In genomic region chr13:44758750-44759149, GRCm38 (mm10) we compare ENCODE assay signal across 10 mouse cellular contexts. TPM values are rescaled to one million over a fixed set of nuclear protein-coding genes. Genes with fewer than 3 reads are reported as not detected.
A peak's percentile ranks its signal among the peaks of the same experiment; 100 is the strongest.
DNase-seq lines count a peak whose midpoint lies in the region; TF ChIP-seq lines count a peak whose summit lies in the region.
"Had no signal": no experiment of that assay in that cellular context is flagged by ENCODE, and none has a peak within 500 bp of the region (broad histone marks: within the 10 kb centered on the region; RNA-seq: fewer than 3 reads in every experiment).

No protein-coding gene starts in this region.

- H3K27me3 ChIP-seq in MEL (ENCODE audit: control insufficient read depth in 1 of 2, insufficient read depth in 2 of 2, low read length in 2 of 2), result no peaks in the 10 kb centered on the region
- H3K27me3 ChIP-seq in splenic B cell, adult 2 months (ENCODE audit: control insufficient read depth, insufficient read depth, low read length, poor library complexity, severe bottlenecking), result no peaks in the 10 kb centered on the region
- H3K27me3 ChIP-seq: hindbrain, embryonic 15.5 days; liver, embryonic 15.5 days had no signal

- TF ChIP-seq CTCF in MEL (IDR thresholded peaks at IDR 0.05 in 2 of 3, conservative IDR thresholded peaks at IDR 0.05 in 1 of 3; ENCODE audit: control insufficient read depth in 1 of 3, insufficient read depth in 1 of 3, low read depth in 2 of 3, low read length in 3 of 3, poor library complexity in 1 of 3, severe bottlenecking in 1 of 3), result peak; percentile 13 to 49 (median 36); a peak in 5 of 6 replicates

- no peak for TF ChIP-seq EP300 in MEL (IDR thresholded peaks at IDR 0.05; ENCODE audit: low read depth in 1 of 2, low read length in 2 of 2)

- H3K36me3 ChIP-seq in MEL (ENCODE audit: control insufficient read depth in 1 of 2, insufficient read depth in 2 of 2, low read length in 2 of 2), result peaks cover 0 to 2% of the 10 kb centered on the region in 2 experiments; a peak in 2 of 4 replicates
- no peaks in the 10 kb centered on the region for H3K36me3 ChIP-seq in splenic B cell, adult 2 months (ENCODE audit: control insufficient read depth, insufficient read depth, low read length, poor library complexity, severe bottlenecking)
- H3K36me3 ChIP-seq: hindbrain, embryonic 15.5 days; liver, embryonic 15.5 days had no signal

- no peaks in the 10 kb centered on the region for H3K9me3 ChIP-seq in MEL (replicated peaks; ENCODE audit: insufficient read depth, low read length)
- H3K9me3 ChIP-seq: hindbrain, embryonic 15.5 days; liver, embryonic 15.5 days had no signal

- no peak overlapping the region for H3K4me3 ChIP-seq in MEL (ENCODE audit: control insufficient read depth in 1 of 2, insufficient read depth in 1 of 2, low read depth in 2 of 2, low read length in 2 of 2)
- H3K4me3 ChIP-seq: hindbrain, embryonic 15.5 days; liver, embryonic 15.5 days had no signal

- H3K27ac ChIP-seq in MEL (ENCODE audit: control insufficient read depth, low read depth, low read length), result no peak overlapping the region
- H3K27ac ChIP-seq: hindbrain, embryonic 15.5 days; liver, embryonic 15.5 days had no signal

- no peak for TF ChIP-seq POLR2A in MEL (IDR thresholded peaks at IDR 0.05; ENCODE audit: control insufficient read depth in 1 of 2, insufficient read depth in 1 of 2, low read depth in 1 of 2, low read length in 2 of 2, poor library complexity in 1 of 2)

- DNase-seq in layer of hippocampus, adult 9-11 months, result peak; percentile 21
- DNase-seq in layer of hippocampus, adult 18-20 months (ENCODE audit: low spot score in 2 of 2), result no peak
- DNase-seq in MEL (ENCODE audit: low read depth, low spot score), result peak; percentile 23
- DNase-seq in cerebellum, adult 18-20 months, result peak; percentile 48 to 62
- peak; percentile 71 for DNase-seq in splenic B cell, adult 2 months (ENCODE audit: low read depth, low spot score)
- no peak for DNase-seq in c-Kit-positive CD71-positive TER-119-positive erythroid progenitor cells, embryonic 14.5 days (ENCODE audit: low spot score)
- no peak for DNase-seq in frontal cortex, postnatal 25 days (ENCODE audit: low spot score in 2 of 2)
- DNase-seq: adrenal gland, postnatal 10 days had no signal

- peak; percentile 37 for TF ChIP-seq RAD21 in MEL (IDR thresholded peaks at IDR 0.05; ENCODE audit: low read depth, low read length)

- peaks cover 4% of the 10 kb centered on the region; the same call in 1 of the 2 replicates for H3K79me2 ChIP-seq in MEL (ENCODE audit: control insufficient read depth, insufficient read depth, low read length, poor library complexity)

- H3K9ac ChIP-seq in MEL (ENCODE audit: control insufficient read depth, low read depth, low read length, poor library complexity, severe bottlenecking), result no peak overlapping the region
- H3K9ac ChIP-seq: hindbrain, embryonic 15.5 days; liver, embryonic 15.5 days had no signal

- H3K4me1 ChIP-seq in MEL (ENCODE audit: control insufficient read depth in 1 of 2, insufficient read depth in 2 of 2, low read length in 2 of 2), result no peaks in the 10 kb centered on the region

TF ChIP-seq in MEL, 35 proteins besides CTCF, POLR2A, EP300 and RAD21:
- TF ChIP-seq MYB (IDR thresholded peaks at IDR 0.05; ENCODE audit: low read depth, low read length), result no peak
- TF ChIP-seq ELF1 (IDR thresholded peaks at IDR 0.05; ENCODE audit: low read depth, low read length), result no peak
- TF ChIP-seq UBTF (IDR thresholded peaks at IDR 0.05; ENCODE audit: borderline replicate concordance, insufficient read depth, low read depth, low read length), result no peak
- 0 out of 2 replicates have a peak, but pooled peaks have one; percentile 20 for TF ChIP-seq ZC3H11A (IDR thresholded peaks at IDR 0.05; ENCODE audit: low read depth, low read length)
- TF ChIP-seq MYC (IDR thresholded peaks at IDR 0.05; ENCODE audit: low read depth, low read length), result no peak
- TF ChIP-seq USF1 (IDR thresholded peaks at IDR 0.05; ENCODE audit: low read depth, low read length), result no peak
- no peak for TF ChIP-seq CHD2 (IDR thresholded peaks at IDR 0.05; ENCODE audit: low read length)
- no peak for TF ChIP-seq TAL1 (IDR thresholded peaks at IDR 0.05; ENCODE audit: low read length)
- no peak for TF ChIP-seq KAT2A (conservative IDR thresholded peaks at IDR 0.05; ENCODE audit: low read depth, low read length)
- peak; percentile 40; the same call in 1 of the 2 replicates for TF ChIP-seq JUND (IDR thresholded peaks at IDR 0.05; ENCODE audit: low read depth, low read length)
- no peak for TF ChIP-seq NRF1 (IDR thresholded peaks at IDR 0.05; ENCODE audit: insufficient read depth, low read depth, low read length, poor library complexity, severe bottlenecking)
- no peak for TF ChIP-seq MAFK (IDR thresholded peaks at IDR 0.05; ENCODE audit: borderline replicate concordance, low read depth, low read length)
- TF ChIP-seq GABPA (IDR thresholded peaks at IDR 0.05; ENCODE audit: low read depth, low read length), result no peak
- TF ChIP-seq MAX (IDR thresholded peaks at IDR 0.05; ENCODE audit: low read length), result no peak
- TF ChIP-seq TCF12 (IDR thresholded peaks at IDR 0.05; ENCODE audit: low read depth, low read length), result no peak
- peak; percentile 24; the same call in 1 of the 2 replicates for TF ChIP-seq SMC3 (IDR thresholded peaks at IDR 0.05; ENCODE audit: low read depth, low read length)
- TF ChIP-seq RCOR1 (IDR thresholded peaks at IDR 0.05; ENCODE audit: low read depth, low read length), result no peak
- no peak for TF ChIP-seq BHLHE40 (IDR thresholded peaks at IDR 0.05; ENCODE audit: borderline replicate concordance, low read depth, low read length)
- TF ChIP-seq NELFE (IDR thresholded peaks at IDR 0.05; ENCODE audit: low read depth, low read length), result no peak
- TF ChIP-seq SIN3A (IDR thresholded peaks at IDR 0.05; ENCODE audit: low read length), result no peak
- no peak for TF ChIP-seq MAZ (IDR thresholded peaks at IDR 0.05; ENCODE audit: low read depth, low read length)
- no peak for TF ChIP-seq E2F4 (IDR thresholded peaks at IDR 0.05; ENCODE audit: borderline replicate concordance, low read depth, low read length)
- TF ChIP-seq ZNF384 (IDR thresholded peaks at IDR 0.05; ENCODE audit: low read depth, low read length), result no peak
- TF ChIP-seq ETS1 (IDR thresholded peaks at IDR 0.05; ENCODE audit: low read depth, low read length), result no peak
- no peak for TF ChIP-seq CHD1 (IDR thresholded peaks at IDR 0.05; ENCODE audit: low read depth, low read length)
- TF ChIP-seq GATA1 (IDR thresholded peaks at IDR 0.05; ENCODE audit: low read depth, low read length), result no peak
- no peak for TF ChIP-seq ZKSCAN1 (IDR thresholded peaks at IDR 0.05; ENCODE audit: low read depth, low read length)

RNA-seq across cellular contexts. Expression of gene Jarid2, which starts 29.5 kb away (rescaled TPM):
- total RNA-seq in layer of hippocampus, adult 18-20 months (2021), result 10 to 100 TPM; 26.1 to 29.3 TPM
- 5.4 and 6.7 TPM in 2 replicates for total RNA-seq in MEL (2012; rRNA removed)
- polyA plus RNA-seq in MEL (2012; ENCODE audit: insufficient read depth in 1 of 2, insufficient read length in 2 of 2, low read depth in 1 of 2, low replicate concordance in 2 of 2, missing spikeins in 1 of 2), result 10 to 100 TPM; 21.2 to 76.5 TPM

Comparison
In these comparisons a context has a peak if more than half of its experiments do, and no peak if none do; other contexts are left out.
1. DNase-seq: peak in layer of hippocampus, adult 9-11 months (single experiment), MEL (single experiment), cerebellum, adult 18-20 months (2 of 2) and splenic B cell, adult 2 months (single experiment); none in layer of hippocampus, adult 18-20 months (0 of 2), c-Kit-positive CD71-positive TER-119-positive erythroid progenitor cells, embryonic 14.5 days (single experiment) and frontal cortex, postnatal 25 days (0 of 2).